Mouse (Mus musculus): ENCODE measurements around the gene Ncs1.

The Ncs1 gene

GRCm38 (mm10) chr2:31244216-31244615 is 1.4 kb upstream of the Ncs1 start:
- no peak for DNase-seq (ENCODE audit: low read depth, low spot score)

- DNase-seq (ENCODE audit: low read depth, low spot score), result no peak
Observed at GRCm38 (mm10) chr2:31245051-31245450, 572 bp upstream of the Ncs1 start.

GRCm38 (mm10) chr2:31246251-31246971 is 788 bp downstream of the Ncs1 start:
- no peak for DNase-seq (ENCODE audit: low read depth, low spot score)

- no peak for DNase-seq (ENCODE audit: low read depth, low spot score)
Observed at GRCm38 (mm10) chr2:31248856-31249255, 3.2 kb downstream of the Ncs1 start.

DNA sequence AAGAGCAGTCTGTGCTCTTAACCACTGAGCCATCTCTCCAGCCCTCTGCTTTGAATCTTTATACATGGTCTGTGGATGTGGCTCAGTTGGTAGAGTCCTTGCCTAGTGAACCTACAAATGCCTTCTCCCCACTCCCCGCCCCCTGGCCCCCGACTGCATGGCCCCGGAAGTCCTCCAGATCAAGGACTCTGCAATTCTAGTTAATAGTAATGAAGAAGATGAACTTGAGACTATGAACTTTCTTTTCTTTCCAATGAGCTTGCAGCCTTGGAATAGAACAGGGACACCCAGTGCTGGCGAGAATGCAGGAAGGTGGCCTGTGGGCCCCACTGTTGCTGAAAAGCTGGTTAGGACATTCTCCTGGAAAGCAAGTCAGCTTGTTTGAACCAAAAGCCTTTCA is 6.5 kb downstream of the Ncs1 start:
- no peak for DNase-seq (ENCODE audit: low read depth, low spot score)

DNA sequence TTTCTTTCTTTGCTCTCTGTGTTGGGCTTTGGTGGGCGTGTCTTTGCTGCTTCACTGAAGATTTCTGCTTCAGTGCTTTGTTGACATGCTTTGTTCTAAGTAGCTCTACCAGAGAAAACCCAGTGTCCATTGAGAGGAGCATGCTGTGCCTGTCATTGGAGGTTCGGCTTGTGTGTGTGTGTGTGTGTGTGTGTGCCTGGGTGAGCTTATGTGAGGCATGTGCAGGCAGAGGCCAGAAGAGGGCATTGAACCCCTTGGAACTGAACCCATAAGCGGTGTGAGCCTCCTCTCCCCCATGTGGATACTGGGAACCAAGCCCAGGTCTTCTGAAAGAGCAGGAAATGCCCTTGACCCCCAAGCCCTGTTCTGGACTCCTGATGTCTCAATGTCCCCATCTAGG is 7.8 kb downstream of the Ncs1 start:
- peak; percentile 11 for DNase-seq (ENCODE audit: low read depth, low spot score)

DNA sequence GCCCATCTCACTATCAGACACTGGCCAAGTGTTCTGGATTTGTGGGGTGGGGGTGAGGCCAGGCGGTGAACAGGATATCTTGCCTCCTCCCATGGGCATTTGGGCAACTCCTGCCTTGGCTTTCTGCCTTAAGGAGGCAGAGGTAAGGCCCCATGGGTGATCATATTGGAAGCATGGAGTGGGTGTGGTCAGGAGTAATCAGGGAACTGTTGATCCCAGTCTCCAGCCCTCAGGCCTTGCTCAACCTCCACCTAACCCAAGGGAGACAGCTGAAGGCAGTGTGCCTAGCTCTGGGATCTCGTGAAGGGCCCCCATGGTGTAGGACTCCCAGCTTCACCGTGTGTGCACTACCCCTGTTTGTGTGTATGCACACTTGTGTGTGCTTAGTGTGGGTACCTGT is 9.2 kb downstream of the Ncs1 start:
- DNase-seq (ENCODE audit: low read depth, low spot score), result no peak

- DNase-seq (ENCODE audit: low read depth, low spot score), result peak; percentile 81
Observed at GRCm38 (mm10) chr2:31255952-31256938, 10.6 kb downstream of the Ncs1 start.

DNA sequence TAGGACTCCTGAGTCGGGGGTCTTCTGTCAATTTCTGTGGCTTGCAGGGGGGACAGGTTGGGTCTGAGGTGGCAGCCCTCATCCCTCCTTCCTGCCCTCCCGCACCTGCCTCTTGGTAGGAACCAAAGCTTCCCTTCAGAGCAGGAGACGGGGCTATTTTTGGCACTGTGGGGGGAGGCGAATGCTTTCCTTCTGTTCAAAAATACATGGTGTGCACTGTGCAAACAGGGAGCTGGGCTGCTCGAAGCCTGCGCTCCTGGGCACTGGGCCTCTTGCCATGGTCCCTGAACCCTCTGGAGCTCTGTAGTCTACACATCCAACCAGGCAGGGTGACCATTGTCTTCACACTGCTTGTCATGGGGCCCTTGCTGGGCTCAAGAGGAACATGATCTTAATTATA is 11.5 kb downstream of the Ncs1 start:
- DNase-seq (ENCODE audit: low read depth, low spot score), result no peak

DNA sequence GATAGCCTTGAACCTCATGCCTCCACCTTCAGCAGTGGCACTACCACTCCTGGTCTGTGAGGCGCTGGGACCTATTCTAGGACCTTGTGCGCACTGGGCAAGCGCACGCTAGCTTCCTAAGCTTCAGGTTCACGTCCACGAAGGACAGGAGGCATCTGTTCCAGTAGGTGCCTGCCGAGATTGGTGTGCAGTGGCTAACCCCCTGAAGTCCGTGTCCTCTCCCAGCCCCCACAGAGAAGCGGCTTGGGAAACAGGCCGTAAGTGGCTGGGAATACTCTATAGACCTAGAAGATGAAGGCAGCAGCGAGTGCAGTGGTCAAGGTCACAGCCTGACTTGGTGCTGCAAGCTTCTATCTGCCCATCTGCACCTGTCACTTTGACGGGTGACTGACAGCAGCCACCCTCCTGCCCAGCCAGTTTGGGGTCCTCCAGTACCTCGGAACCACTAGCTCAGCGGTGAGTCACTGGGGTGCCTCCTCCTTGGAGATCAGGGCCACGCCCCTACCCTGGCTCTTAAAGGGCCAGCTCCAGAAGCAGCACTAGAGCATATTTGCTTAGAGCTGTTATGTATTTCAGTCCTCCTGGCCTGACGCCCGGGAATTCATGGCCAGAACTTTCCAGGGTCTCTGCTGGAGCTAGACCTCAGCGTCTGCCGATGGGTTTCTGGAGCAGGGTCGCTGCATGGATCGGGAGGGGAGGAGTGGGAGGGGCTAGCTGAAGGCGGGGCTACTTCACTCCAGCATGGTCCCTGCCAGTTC is 13.2 kb downstream of the Ncs1 start:
- DNase-seq (ENCODE audit: low read depth, low spot score), result peak; percentile 72

- DNase-seq (ENCODE audit: low read depth, low spot score), result peak; percentile 17
Observed at GRCm38 (mm10) chr2:31259367-31259920, 13.8 kb downstream of the Ncs1 start.

DNA sequence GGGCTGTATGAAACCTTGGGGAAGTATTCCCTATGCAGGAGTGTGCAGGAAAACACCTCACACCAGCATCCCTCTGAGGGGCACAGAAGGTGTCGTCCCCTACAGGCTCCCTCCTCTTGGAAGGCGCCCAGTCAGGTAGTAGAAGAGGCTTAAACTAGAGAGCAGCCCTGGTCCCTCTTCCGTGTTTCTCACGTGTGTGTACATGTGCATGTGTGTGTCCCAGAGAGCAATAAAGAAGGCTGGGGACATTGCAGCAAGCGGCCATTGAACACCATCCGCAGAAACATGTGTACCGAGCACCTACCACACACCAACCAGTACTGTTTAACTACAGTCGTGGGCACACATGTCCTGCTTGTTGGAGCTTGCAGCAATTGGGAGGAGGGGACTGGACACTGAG is 14.9 kb downstream of the Ncs1 start:
- DNase-seq (ENCODE audit: low read depth, low spot score), result no peak

DNA sequence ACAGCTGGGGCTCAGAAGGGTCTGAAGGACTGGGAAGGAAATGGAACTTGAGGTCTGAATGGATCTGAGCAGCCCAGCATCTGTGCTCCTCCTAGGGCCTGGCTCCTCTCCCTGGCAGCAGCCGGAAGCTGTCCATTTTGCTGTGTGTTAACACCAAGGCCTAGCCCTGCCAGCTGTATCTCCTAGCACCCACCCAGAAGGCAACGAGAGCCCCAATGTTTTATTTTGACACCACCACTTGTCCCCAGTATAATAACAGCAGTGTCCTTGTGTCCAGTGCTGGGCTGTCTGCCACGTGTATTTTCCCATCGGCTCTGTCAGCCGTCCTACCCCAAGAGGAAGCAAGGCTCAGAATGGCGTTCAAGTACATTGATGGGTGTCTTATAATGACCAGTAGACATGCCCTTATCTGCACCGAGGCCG is 17.4 kb downstream of the Ncs1 start:
- DNase-seq (ENCODE audit: low read depth, low spot score), result no peak

- DNase-seq (ENCODE audit: low read depth, low spot score), result no peak
Observed at GRCm38 (mm10) chr2:31263746-31264378, 18.2 kb downstream of the Ncs1 start.

- no peak for DNase-seq (ENCODE audit: low read depth, low spot score)
Observed at GRCm38 (mm10) chr2:31267447-31267846, 21.8 kb downstream of the Ncs1 start.

GRCm38 (mm10) chr2:31268631-31269030 is 23.0 kb downstream of the Ncs1 start:
- no peak for DNase-seq (ENCODE audit: low read depth, low spot score)

GRCm38 (mm10) chr2:31269188-31269587 is 23.6 kb downstream of the Ncs1 start:
- no peak for DNase-seq (ENCODE audit: low read depth, low spot score)

GRCm38 (mm10) chr2:31269847-31270246 is 24.2 kb downstream of the Ncs1 start:
- no peak for DNase-seq (ENCODE audit: low read depth, low spot score)

DNA sequence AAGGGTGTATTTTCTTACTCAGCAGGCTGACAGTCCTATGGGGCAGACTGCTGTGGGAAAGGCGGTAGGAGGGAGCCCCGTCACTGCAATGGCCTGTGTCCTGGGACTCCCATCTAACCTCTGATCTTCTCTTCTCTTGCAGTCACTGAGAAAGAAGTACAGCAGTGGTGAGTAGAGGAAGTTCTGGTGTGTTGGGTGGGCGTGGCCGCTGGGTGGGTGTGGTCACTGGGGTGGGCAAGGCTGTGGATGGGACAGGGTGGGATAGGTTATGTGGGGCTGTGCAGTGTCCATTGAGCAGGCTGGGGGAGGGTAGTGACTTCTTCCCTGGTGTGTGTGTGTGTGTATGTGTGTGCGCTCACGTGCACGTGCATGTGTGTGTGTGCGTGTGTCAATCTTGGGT is 24.8 kb downstream of the Ncs1 start:
- peak; percentile 19 for DNase-seq (ENCODE audit: low read depth, low spot score)

- peak; percentile 59 for DNase-seq (ENCODE audit: low read depth, low spot score)
Observed at GRCm38 (mm10) chr2:31271071-31271470, 25.4 kb downstream of the Ncs1 start.

DNA sequence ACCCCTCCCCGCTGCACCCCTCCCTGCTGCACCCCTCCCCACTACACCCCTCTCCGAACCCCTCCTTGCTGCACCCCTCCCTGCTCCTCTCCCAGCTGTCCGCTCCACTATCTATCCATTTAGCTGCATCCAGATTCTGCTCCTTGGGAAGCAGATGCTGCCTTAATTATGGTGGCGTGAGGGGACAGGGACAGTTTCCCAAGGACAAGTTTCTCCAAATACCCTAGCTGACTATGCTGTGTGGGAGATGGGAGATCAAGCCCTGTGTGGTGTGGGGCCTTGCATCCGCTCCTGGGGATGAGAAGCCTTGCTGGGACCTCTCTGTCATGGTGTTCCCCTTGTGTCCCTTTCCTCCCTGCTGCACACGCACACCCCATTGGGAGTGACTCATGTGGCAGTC is 29.4 kb downstream of the Ncs1 start:
- no peak for DNase-seq (ENCODE audit: low read depth, low spot score)

All from A20 (cell line).